Mouse (Mus musculus) heart, postnatal 36 days (tissue): Measurements from ENCODE around the gene Pex14. TPM values are rescaled to one million over a fixed set of nuclear protein-coding genes. Genes with fewer than 3 reads are reported as not detected.
"Not testable (repeated sequence)": the region's sequence is repeated elsewhere in the genome, so short reads cannot be mapped to it uniquely, and the experiment has no call there.

Experiments
- DNase-seq, 2 experiments: peaks; one replicate each; pipeline ENCODE4 v3.0.0; 2021 to 2022
- intact Hi-C: fragments of 180-260 bp; cut with DNase I; formaldehyde crosslinking; loops from one replicate; pipeline ENCODE4 v1.15.1; 2025
- total RNA-seq, 2 experiments: library from RNA; stranded (reverse); gene quantifications; 2 replicates each; pipeline ENCODE4 v1.2.3; 2021

Pex14 gene
- total RNA-seq, 2 experiments from 2014 or later = 21.5 to 23.5 TPM

GRCm38 (mm10) chr4:149119978-149120562, 20.4 kb upstream of the Pex14 start:
- DNase-seq, intact Hi-C loops: not testable (repeated sequence)

- peak; percentile 92 to 93 for DNase-seq
- intact Hi-C loops = no loop called here
These were observed 4.3 kb upstream of the Pex14 start, which contains the start of gene Dffa for GRCm38 (mm10) chr4:149103875-149104561. Gene Dffa, plus strand, starts transcription at chr4:149104146.

GRCm38 (mm10) chr4:149101456-149101855, 1.8 kb upstream of the Pex14 start:
- intact Hi-C loops = no loop called here
- no peak for DNase-seq

GRCm38 (mm10) chr4:149100449-149100848, 773 bp upstream of the Pex14 start:
- intact Hi-C loops, DNase-seq: not testable (repeated sequence)

- intact Hi-C loops = no loop called here
- no peak for DNase-seq
These were observed 1.1 kb downstream of the Pex14 start for GRCm38 (mm10) chr4:149098571-149098970.

GRCm38 (mm10) chr4:149097956-149098355, 1.7 kb downstream of the Pex14 start:
- intact Hi-C loops = no loop called here
- DNase-seq = no peak

- intact Hi-C loops = no loop called here
- DNase-seq = no peak
These were observed 8.3 kb downstream of the Pex14 start for GRCm38 (mm10) chr4:149091364-149091763.

GRCm38 (mm10) chr4:149085381-149085780, 14.3 kb downstream of the Pex14 start:
- no peak for DNase-seq
- intact Hi-C loops = no loop called here

GRCm38 (mm10) chr4:149081528-149081927, 18.1 kb downstream of the Pex14 start:
- DNase-seq = peak; percentile 69 to 72
- intact Hi-C loops = no loop called here

- intact Hi-C loops = no loop called here
These were observed 19.6 kb downstream of the Pex14 start for GRCm38 (mm10) chr4:149080111-149080510.

GRCm38 (mm10) chr4:149079629-149080028, 20.0 kb downstream of the Pex14 start:
- intact Hi-C loops = loop anchor here (5.0 kb wide), 2 partner anchors 58 to 272 kb away; partner anchors contain the start of gene Cenps

More at GRCm38 (mm10) chr4:149080111-149080510, 19.6 kb downstream of the Pex14 start:
- DNase-seq = no peak

GRCm38 (mm10) chr4:149078261-149078660, 21.4 kb downstream of the Pex14 start:
- intact Hi-C loops = loop anchor here (5.0 kb wide), 2 partner anchors 59 to 271 kb away; partner anchors contain the start of gene Cenps
- no peak for DNase-seq

More at GRCm38 (mm10) chr4:149079629-149080028, 20.0 kb downstream of the Pex14 start:
- DNase-seq = no peak

GRCm38 (mm10) chr4:149075871-149076575, 23.7 kb downstream of the Pex14 start:
- peak; percentile 51 to 74 for DNase-seq
- intact Hi-C loops = loop anchor here (1.0 to 5.0 kb wide), 5 partner anchors 61 to 395 kb away; partner anchors contain the start of gene Cenps

GRCm38 (mm10) chr4:149075073-149075472, 24.6 kb downstream of the Pex14 start:
- no peak for DNase-seq
- intact Hi-C loops = loop anchor here (5.0 kb wide), 2 partner anchors 62 to 268 kb away; partner anchors contain the start of gene Cenps

GRCm38 (mm10) chr4:149066672-149067551, 32.8 kb downstream of the Pex14 start:
- DNase-seq = no peak
- intact Hi-C loops = no loop called here

GRCm38 (mm10) chr4:149064061-149064854, 35.4 kb downstream of the Pex14 start:
- intact Hi-C loops = no loop called here
- no peak for DNase-seq

GRCm38 (mm10) chr4:149062406-149063318, 37.0 kb downstream of the Pex14 start:
- intact Hi-C loops = no loop called here

GRCm38 (mm10) chr4:149061432-149061718, 38.3 kb downstream of the Pex14 start:
- intact Hi-C loops = no loop called here
- DNase-seq = no peak

More at GRCm38 (mm10) chr4:149062406-149063318, 37.0 kb downstream of the Pex14 start:
- DNase-seq = no peak
